Mouse (Mus musculus): Measurements from ENCODE around the gene Brd7.

Gene Brd7

GRCm38 (mm10) chr8:88357226-88357933 lies 4.6 kb downstream of the Brd7 start:
- DNase-seq (ENCODE audit: low spot score): no peak

GRCm38 (mm10) chr8:88349046-88349445 lies 12.9 kb downstream of the Brd7 start:
- DNase-seq (ENCODE audit: low spot score): no peak

- no peak for DNase-seq (ENCODE audit: low spot score)
Observed at GRCm38 (mm10) chr8:88342026-88342425, 20.0 kb downstream of the Brd7 start.

- no peak for DNase-seq (ENCODE audit: low spot score)
Observed at GRCm38 (mm10) chr8:88339887-88340695, 21.9 kb downstream of the Brd7 start.

GRCm38 (mm10) chr8:88339221-88339620 lies 22.8 kb downstream of the Brd7 start:
- DNase-seq (ENCODE audit: low spot score): no peak

GRCm38 (mm10) chr8:88334975-88335374 lies 27.0 kb downstream of the Brd7 start:
- no peak for DNase-seq (ENCODE audit: low spot score)

GRCm38 (mm10) chr8:88334384-88334783 lies 27.6 kb downstream of the Brd7 start:
- DNase-seq (ENCODE audit: low spot score): no peak

- no peak for DNase-seq (ENCODE audit: low spot score)
Observed at GRCm38 (mm10) chr8:88330816-88331215, 31.2 kb downstream of the Brd7 start.

GRCm38 (mm10) chr8:88328689-88329088 lies 33.3 kb downstream of the Brd7 start:
- DNase-seq (ENCODE audit: low spot score): no peak

- DNase-seq (ENCODE audit: low spot score): no peak
Observed at GRCm38 (mm10) chr8:88326328-88326727, 35.7 kb downstream of the Brd7 start.

GRCm38 (mm10) chr8:88325795-88326194 lies 36.2 kb downstream of the Brd7 start:
- no peak for DNase-seq (ENCODE audit: low spot score)

GRCm38 (mm10) chr8:88325251-88325650 lies 36.7 kb downstream of the Brd7 start:
- no peak for DNase-seq (ENCODE audit: low spot score)

GRCm38 (mm10) chr8:88324760-88325159 lies 37.2 kb downstream of the Brd7 start:
- no peak for DNase-seq (ENCODE audit: low spot score)

GRCm38 (mm10) chr8:88323523-88323922 lies 38.5 kb downstream of the Brd7 start:
- no peak for DNase-seq (ENCODE audit: low spot score)

GRCm38 (mm10) chr8:88321387-88321786 lies 40.6 kb downstream of the Brd7 start:
- DNase-seq (ENCODE audit: low spot score): no peak

- DNase-seq (ENCODE audit: low spot score): no peak
Observed at GRCm38 (mm10) chr8:88320134-88320533, 41.9 kb downstream of the Brd7 start.

- DNase-seq (ENCODE audit: low spot score): no peak
Observed at GRCm38 (mm10) chr8:88318151-88318550, 43.8 kb downstream of the Brd7 start.

- DNase-seq (ENCODE audit: low spot score): no peak
Observed at GRCm38 (mm10) chr8:88317341-88317740, 44.7 kb downstream of the Brd7 start.

- DNase-seq (ENCODE audit: low spot score): no peak
Observed at GRCm38 (mm10) chr8:88316139-88316931, 45.7 kb downstream of the Brd7 start.

- no peak for DNase-seq (ENCODE audit: low spot score)
Observed at GRCm38 (mm10) chr8:88315302-88315701, 46.7 kb downstream of the Brd7 start.

GRCm38 (mm10) chr8:88313991-88314390 lies 48.0 kb downstream of the Brd7 start:
- DNase-seq (ENCODE audit: low spot score): no peak

GRCm38 (mm10) chr8:88312966-88313365 lies 49.0 kb downstream of the Brd7 start:
- DNase-seq (ENCODE audit: low spot score): no peak

- no peak for DNase-seq (ENCODE audit: low spot score)
Observed at GRCm38 (mm10) chr8:88310286-88310685, 51.7 kb downstream of the Brd7 start.

Data from layer of hippocampus, adult 9-10 months (tissue).